Mouse (Mus musculus): ENCODE data around the gene Zfp472. TPM values are rescaled to one million over a fixed set of nuclear protein-coding genes. Genes with fewer than 3 reads are reported as not detected.
"Not testable (repeated sequence)": the region's sequence is repeated elsewhere in the genome, so short reads cannot be mapped to it uniquely, and the experiment has no call there.

Gene Zfp472
- polyA plus RNA-seq, 1 experiment from 2014 or later: 11.7 TPM

GRCm38 (mm10) chr17:32991965-32992698 is 26.5 kb downstream of the Zfp472 start:
- H3K4me2 ChIP-seq (ENCODE audit: low read depth, low read length): peak overlapping the region; percentile 86
- no peaks in the 10 kb centered on the region for H3K27me3 ChIP-seq (ENCODE audit: control insufficient read depth, insufficient read depth, low read length)
- peak overlapping the region; percentile 76 for H3K4me3 ChIP-seq (replicated peaks; ENCODE audit: low read length)
- H3K36me3 ChIP-seq (ENCODE audit: control insufficient read depth, insufficient read depth, low read length): peaks cover 6% of the 10 kb centered on the region
- peaks cover 6% of the 10 kb centered on the region for H3K4me1 ChIP-seq (ENCODE audit: control insufficient read depth, insufficient read depth, low read length)
- H3K9ac ChIP-seq (ENCODE audit: low read length): peak overlapping the region; percentile 83
- ATAC-seq (ENCODE audit: insufficient read depth, low FRiP score): no peak
- H3K9me3 ChIP-seq (replicated peaks; ENCODE audit: control insufficient read depth, low read length): no peaks in the 10 kb centered on the region
- H3K27ac ChIP-seq (ENCODE audit: low read length): no peak overlapping the region
- 60% methylated on average over 12 of the region's 12 CpGs for WGBS

- ATAC-seq (ENCODE audit: insufficient read depth, low FRiP score): peak; percentile 93
- H3K4me3 ChIP-seq (replicated peaks; ENCODE audit: low read length): peak within 1 kb of the TSS; percentile 76
- peak within 1 kb of the TSS; percentile 86 for H3K4me2 ChIP-seq (ENCODE audit: low read depth, low read length)
- peak within 1 kb of the TSS; percentile 81 for H3K27ac ChIP-seq (ENCODE audit: low read length)
- WGBS: 2% methylated on average over 21 of the region's 21 CpGs
- H3K9me3 ChIP-seq (replicated peaks; ENCODE audit: control insufficient read depth, low read length): no peaks in the 10 kb centered on the region
- H3K4me1 ChIP-seq (ENCODE audit: control insufficient read depth, insufficient read depth, low read length): peaks cover 6% of the 10 kb centered on the region
- no peaks in the 10 kb centered on the region for H3K27me3 ChIP-seq (ENCODE audit: control insufficient read depth, insufficient read depth, low read length)
- H3K36me3 ChIP-seq (ENCODE audit: control insufficient read depth, insufficient read depth, low read length): peaks cover 6% of the 10 kb centered on the region
- peak within 1 kb of the TSS; percentile 83 for H3K9ac ChIP-seq (ENCODE audit: low read length)
These were observed 27.3 kb downstream of the Zfp472 start, which contains the start of gene Zfp952 for GRCm38 (mm10) chr17:32992699-32993474. TSS of gene Zfp952 (plus strand) at chr17:32993129.

GRCm38 (mm10) chr17:32998492-32998891 is 32.9 kb downstream of the Zfp472 start:
- peaks cover 31% of the 10 kb centered on the region for H3K36me3 ChIP-seq (ENCODE audit: control insufficient read depth, insufficient read depth, low read length)

GRCm38 (mm10) chr17:33008337-33008736 is 42.7 kb downstream of the Zfp472 start:
- no peaks in the 10 kb centered on the region for H3K4me1 ChIP-seq (ENCODE audit: control insufficient read depth, insufficient read depth, low read length)
- 45% methylated on average over 9 of the region's 9 CpGs for WGBS
- H3K4me3 ChIP-seq (replicated peaks; ENCODE audit: low read length): no peak overlapping the region
- H3K4me2 ChIP-seq (ENCODE audit: low read depth, low read length): no peak overlapping the region
- H3K9ac ChIP-seq (ENCODE audit: low read length): no peak overlapping the region
- H3K27ac ChIP-seq (ENCODE audit: low read length): no peak overlapping the region
- no peaks in the 10 kb centered on the region for H3K27me3 ChIP-seq (ENCODE audit: control insufficient read depth, insufficient read depth, low read length)
- ATAC-seq (ENCODE audit: insufficient read depth, low FRiP score): no peak
- peaks cover 12% of the 10 kb centered on the region for H3K9me3 ChIP-seq (replicated peaks; ENCODE audit: control insufficient read depth, low read length)
- peaks cover 21% of the 10 kb centered on the region for H3K36me3 ChIP-seq (ENCODE audit: control insufficient read depth, insufficient read depth, low read length)

More at GRCm38 (mm10) chr17:32998492-32998891, 32.9 kb downstream of the Zfp472 start:
- H3K9me3 ChIP-seq (replicated peaks; ENCODE audit: control insufficient read depth, low read length): peaks cover 11% of the 10 kb centered on the region
- 92% methylated on average over 2 of the region's 2 CpGs for WGBS
- no peak overlapping the region for H3K27ac ChIP-seq (ENCODE audit: low read length)
- peaks cover 6% of the 10 kb centered on the region for H3K4me1 ChIP-seq (ENCODE audit: control insufficient read depth, insufficient read depth, low read length)
- H3K9ac ChIP-seq (ENCODE audit: low read length): no peak overlapping the region
- H3K27me3 ChIP-seq (ENCODE audit: control insufficient read depth, insufficient read depth, low read length): no peaks in the 10 kb centered on the region
- H3K4me2 ChIP-seq (ENCODE audit: low read depth, low read length): no peak overlapping the region
- H3K4me3 ChIP-seq (replicated peaks; ENCODE audit: low read length): no peak overlapping the region
- no peak for ATAC-seq (ENCODE audit: insufficient read depth, low FRiP score)

GRCm38 (mm10) chr17:33020434-33020833 is 54.8 kb downstream of the Zfp472 start:
- not testable (repeated sequence) for ATAC-seq (ENCODE audit: insufficient read depth, low FRiP score)
- H3K36me3 ChIP-seq (ENCODE audit: control insufficient read depth, insufficient read depth, low read length): peaks cover 53% of the 10 kb centered on the region

More at GRCm38 (mm10) chr17:33020434-33020833, 54.8 kb downstream of the Zfp472 start:
- H3K9ac ChIP-seq (ENCODE audit: low read length); H3K4me1 ChIP-seq (ENCODE audit: control insufficient read depth, insufficient read depth, low read length); H3K4me2 ChIP-seq (ENCODE audit: low read depth, low read length); H3K27me3 ChIP-seq (ENCODE audit: control insufficient read depth, insufficient read depth, low read length); H3K4me3 ChIP-seq (replicated peaks; ENCODE audit: low read length); H3K27ac ChIP-seq (ENCODE audit: low read length): not testable (repeated sequence)
- peaks cover 42% of the 10 kb centered on the region for H3K9me3 ChIP-seq (replicated peaks; ENCODE audit: control insufficient read depth, low read length)

Other genes with a start within 250 kb of the Zfp472 start
- 23.6 and 30.6 TPM in 2 replicates for gene Zfp871, start 177.5 kb upstream of the Zfp472 start, polyA plus RNA-seq (2015; fragmentation: Nextera tagmentation; extraction: Ambion mirVana)
- 4.5 and 4.8 TPM in 2 replicates for gene Zfp811, start 155.9 kb upstream of the Zfp472 start, polyA plus RNA-seq (2015; fragmentation: Nextera tagmentation; extraction: Ambion mirVana)
- gene Zfp799, start 135.6 kb upstream of the Zfp472 start, polyA plus RNA-seq (2015; fragmentation: Nextera tagmentation; extraction: Ambion mirVana): 7.9 and 9.4 TPM in 2 replicates
- 5.8 and 6.7 TPM in 2 replicates for gene Zfp870, start 74.2 kb upstream of the Zfp472 start, polyA plus RNA-seq (2015; fragmentation: Nextera tagmentation; extraction: Ambion mirVana)
- 0.41 and 1.0 TPM in 2 replicates for gene Cyp4f14, start 48.5 kb upstream of the Zfp472 start, polyA plus RNA-seq (2015; fragmentation: Nextera tagmentation; extraction: Ambion mirVana)
- 18.3 and 20.4 TPM in 2 replicates for gene Cyp4f13, start 18.4 kb upstream of the Zfp472 start, polyA plus RNA-seq (2015; fragmentation: Nextera tagmentation; extraction: Ambion mirVana)
- 11.1 and 11.8 TPM in 2 replicates for gene Zfp952, start 27.3 kb downstream of the Zfp472 start, polyA plus RNA-seq (2015; fragmentation: Nextera tagmentation; extraction: Ambion mirVana)
- gene Zfp763, start 67.6 kb downstream of the Zfp472 start, polyA plus RNA-seq (2015; fragmentation: Nextera tagmentation; extraction: Ambion mirVana): 10.5 and 10.9 TPM in 2 replicates
- not detected in 2 replicates for gene 4921501E09Rik, start 102.2 kb downstream of the Zfp472 start, polyA plus RNA-seq (2015; fragmentation: Nextera tagmentation; extraction: Ambion mirVana)
- gene Zfp563, start 123.5 kb downstream of the Zfp472 start, polyA plus RNA-seq (2015; fragmentation: Nextera tagmentation; extraction: Ambion mirVana): 6.9 and 7.9 TPM in 2 replicates
- gene Morc2b, start 173.9 kb downstream of the Zfp472 start, polyA plus RNA-seq (2015; fragmentation: Nextera tagmentation; extraction: Ambion mirVana): not detected in 2 replicates
- gene Olfr55, start 202.6 kb downstream of the Zfp472 start, polyA plus RNA-seq (2015; fragmentation: Nextera tagmentation; extraction: Ambion mirVana): not detected in 2 replicates
- not detected in 2 replicates for gene Olfr239, start 225.5 kb downstream of the Zfp472 start, polyA plus RNA-seq (2015; fragmentation: Nextera tagmentation; extraction: Ambion mirVana)